Mouse (Mus musculus): ENCODE measurements around the gene Actn2.

The Actn2 gene

GRCm38 (mm10) chr13:12340183-12340975, at the start of gene Actn2:
Actn2 (minus strand) TSS chr13:12340760.
- in situ Hi-C loops (cut with MboI, MseI) = loop anchor here (5.0 kb wide), 1 partner anchor 52 kb away; no protein-coding TSS in a partner anchor

GRCm38 (mm10) chr13:12386286-12386685, 45.7 kb upstream of the Actn2 start:
- in situ Hi-C loops (cut with MboI, MseI) = loop anchor here (25.0 kb wide), 1 partner anchor 174 kb away; no protein-coding TSS in a partner anchor

GRCm38 (mm10) chr13:12384796-12385195, 44.2 kb upstream of the Actn2 start:
- in situ Hi-C loops (cut with MboI, MseI) = loop anchor here (25.0 kb wide), 1 partner anchor 172 kb away; no protein-coding TSS in a partner anchor

GRCm38 (mm10) chr13:12376778-12377177, 36.2 kb upstream of the Actn2 start:
- in situ Hi-C loops (cut with MboI, MseI) = loop anchor here (25.0 kb wide), 1 partner anchor 164 kb away; no protein-coding TSS in a partner anchor

- in situ Hi-C loops (cut with MboI, MseI) = loop anchor here (5.0 to 25.0 kb wide), 2 partner anchors 75 to 1235 kb away; no protein-coding TSS in a partner anchor
These were observed 32.2 kb upstream of the Actn2 start for GRCm38 (mm10) chr13:12372755-12373154.

GRCm38 (mm10) chr13:12369930-12370329, 29.4 kb upstream of the Actn2 start:
- in situ Hi-C loops (cut with MboI, MseI) = loop anchor here (5.0 to 25.0 kb wide), 2 partner anchors 73 to 1233 kb away; no protein-coding TSS in a partner anchor

- in situ Hi-C loops (cut with MboI, MseI) = loop anchor here (25.0 kb wide), 1 partner anchor 1232 kb away; no protein-coding TSS in a partner anchor
These were observed 28.6 kb upstream of the Actn2 start for GRCm38 (mm10) chr13:12369041-12369621.

- in situ Hi-C loops (cut with MboI, MseI) = loop anchor here (25.0 kb wide), 1 partner anchor 1224 kb away; no protein-coding TSS in a partner anchor
These were observed 20.9 kb upstream of the Actn2 start for GRCm38 (mm10) chr13:12361486-12361885.

- in situ Hi-C loops (cut with MboI, MseI) = loop anchor here (25.0 kb wide), 1 partner anchor 1220 kb away; no protein-coding TSS in a partner anchor
These were observed 17.0 kb upstream of the Actn2 start for GRCm38 (mm10) chr13:12357554-12357953.

GRCm38 (mm10) chr13:12356184-12356583, 15.6 kb upstream of the Actn2 start:
- in situ Hi-C loops (cut with MboI, MseI) = loop anchor here (25.0 kb wide), 1 partner anchor 1219 kb away; no protein-coding TSS in a partner anchor

- in situ Hi-C loops (cut with MboI, MseI) = no loop called here
These were observed 8.8 kb upstream of the Actn2 start for GRCm38 (mm10) chr13:12349197-12349824.

GRCm38 (mm10) chr13:12346837-12347236, 6.3 kb upstream of the Actn2 start:
- in situ Hi-C loops (cut with MboI, MseI) = no loop called here

GRCm38 (mm10) chr13:12341447-12341846, 887 bp upstream of the Actn2 start:
- in situ Hi-C loops (cut with MboI, MseI) = loop anchor here (5.0 kb wide), 1 partner anchor 51 kb away; no protein-coding TSS in a partner anchor

- in situ Hi-C loops (cut with MboI, MseI) = no loop called here
These were observed 1.1 kb downstream of the Actn2 start for GRCm38 (mm10) chr13:12339446-12339845.

GRCm38 (mm10) chr13:12337752-12338151, 2.8 kb downstream of the Actn2 start:
- in situ Hi-C loops (cut with MboI, MseI) = no loop called here

- in situ Hi-C loops (cut with MboI, MseI) = no loop called here
These were observed 6.5 kb downstream of the Actn2 start for GRCm38 (mm10) chr13:12334016-12334415.

GRCm38 (mm10) chr13:12331528-12331927, 9.0 kb downstream of the Actn2 start:
- in situ Hi-C loops (cut with MboI, MseI) = no loop called here

GRCm38 (mm10) chr13:12328392-12328791, 12.2 kb downstream of the Actn2 start:
- in situ Hi-C loops (cut with MboI, MseI) = no loop called here

- in situ Hi-C loops (cut with MboI, MseI) = no loop called here
These were observed 13.0 kb downstream of the Actn2 start for GRCm38 (mm10) chr13:12327577-12327976.

- in situ Hi-C loops (cut with MboI, MseI) = no loop called here
These were observed 17.4 kb downstream of the Actn2 start for GRCm38 (mm10) chr13:12323076-12323625.

- in situ Hi-C loops (cut with MboI, MseI) = no loop called here
These were observed 20.4 kb downstream of the Actn2 start for GRCm38 (mm10) chr13:12320148-12320547.

Data from regulatory T cell (primary cell).